Mouse (Mus musculus) central nervous system, embryonic 14 days (tissue): Measurements from ENCODE around the gene Gm11639. TPM values are rescaled to one million over a fixed set of nuclear protein-coding genes. Genes with fewer than 3 reads are reported as not detected.

Experiments used
- polyA plus RNA-seq: library from polyadenylated mRNA; depleted of rRNA; stranded (reverse); fragments of >200 nt; gene quantifications from 2 replicates; pipeline ENCODE4 v1.2.3, GENCODE M21; 2012; rRNA removed

Gm11639 gene
- 0.01 and 0.06 TPM in 2 replicates for polyA plus RNA-seq

GRCm38 (mm10) chr11:104685548-104685947, at the start of gene Gm11639:
TSS of gene Gm11639 (plus strand) at chr11:104685707.

DNA sequence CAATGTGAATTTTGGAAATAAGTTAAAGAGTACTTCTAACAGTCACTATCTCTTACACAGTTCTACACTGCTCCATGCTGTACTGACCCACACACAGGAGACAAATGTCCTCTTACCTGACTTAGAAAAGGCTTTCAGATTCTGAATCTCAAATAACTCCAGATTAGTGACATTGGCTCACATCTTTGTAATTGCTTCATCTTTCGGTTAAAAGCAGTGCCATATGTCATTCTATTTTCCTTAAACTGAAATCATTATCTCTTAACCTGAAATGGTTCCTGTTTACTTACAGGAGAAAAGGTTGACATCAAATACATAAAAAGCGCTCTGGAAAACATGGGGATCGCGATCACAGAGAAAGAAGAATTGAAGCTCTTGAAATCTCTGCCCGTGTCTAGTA, 377.8 kb downstream of the Gm11639 start, which contains the start of gene Efcab3:
Gene Efcab3, plus strand, starts transcription at position 301 of the 400 bp plus-strand sequence.

DNA sequence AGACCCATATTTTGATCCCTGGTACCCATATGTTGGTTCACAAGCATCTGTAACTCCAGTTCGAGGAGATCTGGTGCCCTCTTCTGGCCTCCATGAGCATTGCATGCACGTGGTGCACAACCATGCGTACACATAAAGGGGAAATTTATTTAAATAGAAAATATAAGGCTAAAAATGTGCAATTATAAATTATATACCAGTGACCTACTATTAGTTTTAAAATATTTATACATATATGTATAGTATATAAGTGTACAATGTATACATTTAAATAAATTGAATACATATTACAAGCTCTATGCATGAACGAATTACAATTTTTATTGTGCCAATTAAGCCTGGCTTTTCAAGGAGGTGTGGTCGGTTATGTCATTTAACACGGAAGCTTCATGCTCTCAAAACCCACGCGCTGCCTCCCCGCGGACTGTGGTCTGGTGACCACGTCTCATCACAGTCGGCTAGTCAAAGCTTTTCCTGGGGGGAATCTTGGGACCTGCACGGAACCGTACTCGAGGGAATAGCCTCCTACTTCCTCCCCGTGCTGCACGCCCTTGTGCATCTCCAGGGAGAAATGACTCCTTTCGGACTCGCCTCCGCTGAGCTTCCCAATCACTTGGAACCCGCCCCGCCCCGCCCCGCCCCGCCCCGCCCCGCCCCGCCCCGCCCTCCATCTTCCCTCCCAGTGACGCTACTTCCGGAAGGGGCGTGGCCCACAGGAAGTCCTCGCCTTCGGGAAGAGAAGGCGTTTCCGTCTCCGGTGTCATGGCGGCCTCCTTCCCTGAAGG, 440.4 kb downstream of the Gm11639 start, which contains the start of gene Mettl2:
Gene Mettl2, plus strand, starts transcription at position 691 of the 785 bp plus-strand sequence.

DNA sequence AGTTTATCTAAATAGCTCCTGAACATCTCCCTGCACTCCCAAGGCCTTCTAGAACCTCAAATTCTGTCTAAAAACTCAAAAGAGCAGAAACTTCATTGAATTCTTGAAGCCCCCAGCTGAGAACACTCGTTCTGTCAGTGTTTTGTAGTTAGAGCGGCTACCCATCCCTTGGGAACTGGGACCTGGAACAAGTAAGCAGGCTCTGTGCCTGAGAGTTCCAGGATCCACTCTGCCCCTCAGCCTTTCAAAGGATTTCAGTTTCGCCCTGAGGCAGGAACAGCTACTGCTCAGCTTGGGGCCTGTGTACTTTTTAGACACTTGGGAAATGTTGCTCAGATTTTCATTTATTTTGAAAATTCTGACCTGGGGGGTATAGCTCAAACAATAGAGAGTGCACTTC, 461.1 kb downstream of the Gm11639 start, which contains the start of gene Gm10842:
Gene Gm10842, plus strand, starts transcription at position 301 of the 400 bp plus-strand sequence.

Other genes starting within 250 kb of the Gm11639 start
- 112 and 120 TPM in 2 replicates for gene Kansl1, start 216.8 kb upstream of the Gm11639 start, polyA plus RNA-seq
- gene Cdc27, start 135.1 kb upstream of the Gm11639 start, polyA plus RNA-seq = 29.5 and 30.7 TPM in 2 replicates
- 3.0 and 67.6 TPM in 2 replicates for gene Myl4, start 135.0 kb upstream of the Gm11639 start, polyA plus RNA-seq
- 1.1 and 1.8 TPM in 2 replicates for gene Itgb3, start 77.7 kb upstream of the Gm11639 start, polyA plus RNA-seq